Mouse (Mus musculus) intestine, embryonic 16.5 days (tissue): Measurements from ENCODE around the gene Bmpr1a. TPM values are rescaled to one million over a fixed set of nuclear protein-coding genes. Genes with fewer than 3 reads are reported as not detected.

Experiments
- ATAC-seq: fragments of 200-750 bp; cut with Nextera tagmentation; 2 replicates; pipeline ENCODE4 v1.8.0; 2017; ENCODE audit warnings: moderate TSS enrichment, moderate library complexity
- H3K27ac ChIP-seq: fragments of 300-500 bp; sonication (generic); 2 replicates; pipeline ENCODE4 v1.5.1; 2014; ENCODE audit warnings: mild to moderate bottlenecking, low read length
- H3K27me3 ChIP-seq: fragments of 300-500 bp; sonication (generic); replicated peaks from 2 replicates; pipeline ENCODE4 v1.6.1; 2014; ENCODE audit warnings: low read length, control low read depth, mixed read lengths; ENCODE audit not compliant: control insufficient read depth, insufficient read depth
- H3K36me3 ChIP-seq: fragments of 300-500 bp; sonication (generic); 2 replicates; pipeline ENCODE4 v1.6.1; 2014; ENCODE audit warnings: low read length, control low read depth; ENCODE audit not compliant: control insufficient read depth, insufficient read depth
- H3K4me1 ChIP-seq: fragments of 300-500 bp; sonication (generic); 2 replicates; pipeline ENCODE4 v1.6.1; 2014; ENCODE audit warnings: low read length, control low read depth, mixed read lengths; ENCODE audit not compliant: control insufficient read depth, insufficient read depth
- H3K4me2 ChIP-seq: fragments of 300-500 bp; sonication (generic); 2 replicates; pipeline ENCODE4 v1.6.1; 2014; ENCODE audit warnings: low read depth, low read length, control low read depth
- H3K4me3 ChIP-seq: fragments of 300-500 bp; sonication (generic); 2 replicates; pipeline ENCODE4 v1.5.1; 2014; ENCODE audit warnings: mild to moderate bottlenecking, low read length
- H3K9ac ChIP-seq: fragments of 300-500 bp; sonication (generic); 2 replicates; pipeline ENCODE4 v1.6.1; 2014; ENCODE audit warnings: low read depth, low read length
- H3K9me3 ChIP-seq: fragments of 300-500 bp; sonication (generic); 2 replicates; pipeline ENCODE4 v1.6.1; 2016; ENCODE audit warnings: low read length, control low read depth; ENCODE audit not compliant: control insufficient read depth
- WGBS: fragments of 180-500 bp; shearing (Covaris S2); extraction: QIAGEN DNeasy Blood & Tissue Kit; methylation state at CpG from one replicate; pipeline ENCODE4 v1.1.7; 2014; 5-methylcytosine and 5-hydroxymethylcytosine counted together
- polyA plus RNA-seq: library from polyadenylated mRNA; unstranded; fragments of >200 nt; fragmentation: Nextera tagmentation; extraction: Ambion mirVana; gene quantifications from 2 replicates; pipeline ENCODE4 v1.2.1, GENCODE M21; 2015

The Bmpr1a gene
- polyA plus RNA-seq, 1 experiment from 2014 or later = 11.0 TPM

GRCm38 (mm10) chr14:34501804-34502474, 1.2 kb downstream of the Bmpr1a start:
- ATAC-seq = peak; percentile 29
- H3K9ac ChIP-seq = peak overlapping the region; percentile 98
- H3K4me1 ChIP-seq = peaks cover 19% of the 10 kb centered on the region
- no peaks in the 10 kb centered on the region for H3K9me3 ChIP-seq
- WGBS = 0% methylated on average over 68 of the region's 77 CpGs
- H3K36me3 ChIP-seq = no peaks in the 10 kb centered on the region
- peak overlapping the region; percentile 68 for H3K4me2 ChIP-seq
- peak overlapping the region; percentile 97 for H3K27ac ChIP-seq
- H3K27me3 ChIP-seq = 0 out of 2 replicates have a peak, but pooled peaks cover 5% of the 10 kb centered on the region
- H3K4me3 ChIP-seq = peak overlapping the region; percentile 90

GRCm38 (mm10) chr14:34501447-34501803, 1.7 kb downstream of the Bmpr1a start:
- ATAC-seq = no peak
- Histone ChIP-seq H3K36me3 (no peaks in the 10 kb centered on the region), H3K27ac (peak overlapping the region; percentile 97), H3K9ac (peak overlapping the region; percentile 98), H3K4me2 (peak overlapping the region; percentile 68), H3K9me3 (no peaks in the 10 kb centered on the region), H3K4me1 (peaks cover 20% of the 10 kb centered on the region), H3K27me3 (0 out of 2 replicates have a peak, but pooled peaks cover 4% of the 10 kb centered on the region), H3K4me3 (peak overlapping the region; percentile 90)
- WGBS = under 1% methylated on average over 16 of the region's 16 CpGs

- peak overlapping the region; percentile 68 for H3K4me2 ChIP-seq
- no peak overlapping the region for H3K27ac ChIP-seq
- H3K9me3 ChIP-seq = no peaks in the 10 kb centered on the region
- ATAC-seq = no peak
- no peaks in the 10 kb centered on the region for H3K36me3 ChIP-seq
- 14% methylated on average over 4 of the region's 4 CpGs for WGBS
- H3K27me3 ChIP-seq = no peaks in the 10 kb centered on the region
- H3K9ac ChIP-seq = peak overlapping the region; percentile 15; the same call in 1 of the 2 replicates
- peaks cover 22% of the 10 kb centered on the region for H3K4me1 ChIP-seq
- peak overlapping the region; percentile 22; the same call in 1 of the 2 replicates for H3K4me3 ChIP-seq
Measured at GRCm38 (mm10) chr14:34500309-34500708, 2.8 kb downstream of the Bmpr1a start.

GRCm38 (mm10) chr14:34499664-34500063, 3.5 kb downstream of the Bmpr1a start:
- no peaks in the 10 kb centered on the region for H3K36me3 ChIP-seq
- 54% methylated on average over 4 of the region's 4 CpGs for WGBS
- H3K27me3 ChIP-seq = no peaks in the 10 kb centered on the region
- H3K9ac ChIP-seq = no peak overlapping the region
- peaks cover 22% of the 10 kb centered on the region for H3K4me1 ChIP-seq
- ATAC-seq = no peak
- H3K4me2 ChIP-seq = peak overlapping the region; percentile 68; the same call in 1 of the 2 replicates
- H3K4me3 ChIP-seq = no peak overlapping the region
- no peak overlapping the region for H3K27ac ChIP-seq
- no peaks in the 10 kb centered on the region for H3K9me3 ChIP-seq

- Histone ChIP-seq H3K36me3 (no peaks in the 10 kb centered on the region), H3K9me3 (no peaks in the 10 kb centered on the region), H3K27ac (no peak overlapping the region), H3K27me3 (no peaks in the 10 kb centered on the region), H3K4me2 (no peak overlapping the region), H3K4me3 (no peak overlapping the region), H3K4me1 (peaks cover 16% of the 10 kb centered on the region), H3K9ac (no peak overlapping the region)
- 71% methylated on average over 3 of the region's 3 CpGs for WGBS
- no peak for ATAC-seq
Measured at GRCm38 (mm10) chr14:34497346-34497745, 5.8 kb downstream of the Bmpr1a start.

GRCm38 (mm10) chr14:34493682-34494081, 9.5 kb downstream of the Bmpr1a start:
- ATAC-seq = no peak

GRCm38 (mm10) chr14:34492688-34493087, 10.5 kb downstream of the Bmpr1a start:
- ATAC-seq = no peak
- 81% methylated on average over 2 of the region's 2 CpGs for WGBS
- no peak overlapping the region for H3K27ac ChIP-seq

More at GRCm38 (mm10) chr14:34493682-34494081, 9.5 kb downstream of the Bmpr1a start:
- H3K9me3 ChIP-seq = no peaks in the 10 kb centered on the region
- no peak overlapping the region for H3K9ac ChIP-seq
- 89% methylated on average over 3 of the region's 3 CpGs for WGBS
- H3K4me2 ChIP-seq = no peak overlapping the region
- H3K27ac ChIP-seq = no peak overlapping the region
- no peaks in the 10 kb centered on the region for H3K36me3 ChIP-seq
- no peaks in the 10 kb centered on the region for H3K27me3 ChIP-seq
- H3K4me3 ChIP-seq = no peak overlapping the region
- H3K4me1 ChIP-seq = peaks cover 13% of the 10 kb centered on the region

GRCm38 (mm10) chr14:34490965-34491364, 12.2 kb downstream of the Bmpr1a start:
- Histone ChIP-seq H3K9me3 (no peaks in the 10 kb centered on the region), H3K27ac (no peak overlapping the region), H3K4me3 (no peak overlapping the region), H3K9ac (no peak overlapping the region), H3K4me1 (peaks cover 19% of the 10 kb centered on the region), H3K27me3 (no peaks in the 10 kb centered on the region), H3K4me2 (no peak overlapping the region), H3K36me3 (no peaks in the 10 kb centered on the region)
- 52% methylated on average over 1 of the region's 1 CpGs for WGBS
- ATAC-seq = peak; percentile 61; the same call in 1 of the 2 replicates

More at GRCm38 (mm10) chr14:34492688-34493087, 10.5 kb downstream of the Bmpr1a start:
- H3K4me3 ChIP-seq = no peak overlapping the region
- peaks cover 20% of the 10 kb centered on the region for H3K4me1 ChIP-seq
- H3K9me3 ChIP-seq = no peaks in the 10 kb centered on the region
- no peak overlapping the region for H3K4me2 ChIP-seq
- H3K36me3 ChIP-seq = no peaks in the 10 kb centered on the region
- no peak overlapping the region for H3K9ac ChIP-seq
- H3K27me3 ChIP-seq = no peaks in the 10 kb centered on the region

GRCm38 (mm10) chr14:34489928-34490327, 13.2 kb downstream of the Bmpr1a start:
- Histone ChIP-seq H3K9me3 (no peaks in the 10 kb centered on the region), H3K4me3 (no peak overlapping the region), H3K27me3 (no peaks in the 10 kb centered on the region), H3K27ac (no peak overlapping the region), H3K4me1 (peaks cover 19% of the 10 kb centered on the region), H3K36me3 (no peaks in the 10 kb centered on the region), H3K4me2 (no peak overlapping the region), H3K9ac (no peak overlapping the region)
- 53% methylated on average over 2 of the region's 2 CpGs for WGBS
- ATAC-seq = peak; percentile 52
